Mouse (Mus musculus) heart, embryonic 12.5 days (tissue): ENCODE data around the gene Ccm2l. TPM values are rescaled to one million over a fixed set of nuclear protein-coding genes. Genes with fewer than 3 reads are reported as not detected.

Experiments
- ATAC-seq: fragments of 200-750 bp; cut with Nextera tagmentation; 2 replicates; pipeline ENCODE4 v1.8.0; 2017; ENCODE audit warnings: moderate TSS enrichment, moderate library complexity; ENCODE audit not compliant: insufficient number of reproducible peaks, low FRiP score
- H3K27ac ChIP-seq: fragments of 300-500 bp; sonication (generic); 2 replicates; pipeline ENCODE4 v1.5.1; 2016; ENCODE audit warnings: mild to moderate bottlenecking, moderate library complexity; ENCODE audit not compliant: poor library complexity, severe bottlenecking
- H3K27me3 ChIP-seq: fragments of 300-500 bp; sonication (generic); replicated peaks from 2 replicates; pipeline ENCODE4 v1.6.1; 2016; ENCODE audit warnings: mild to moderate bottlenecking, moderate library complexity
- H3K36me3 ChIP-seq: fragments of 300-500 bp; sonication (generic); 2 replicates; pipeline ENCODE4 v1.6.1; 2016; ENCODE audit warnings: mild to moderate bottlenecking, moderate library complexity
- H3K4me1 ChIP-seq: fragments of 300-500 bp; sonication (generic); replicated peaks from 2 replicates; pipeline ENCODE4 v1.6.1; 2016; ENCODE audit warnings: mild to moderate bottlenecking
- H3K4me2 ChIP-seq: fragments of 300-500 bp; sonication (generic); 2 replicates; pipeline ENCODE4 v1.6.1; 2016; ENCODE audit warnings: mild to moderate bottlenecking, moderate library complexity
- H3K4me3 ChIP-seq: fragments of 300-500 bp; sonication (generic); 2 replicates; pipeline ENCODE4 v1.5.1; 2016; ENCODE audit warnings: mild to moderate bottlenecking
- H3K9ac ChIP-seq: fragments of 300-500 bp; sonication (generic); 2 replicates; pipeline ENCODE4 v1.6.1; 2016; ENCODE audit warnings: mild to moderate bottlenecking, moderate library complexity
- H3K9me3 ChIP-seq: fragments of 300-500 bp; sonication (generic); replicated peaks from 2 replicates; pipeline ENCODE4 v1.6.1; 2016; ENCODE audit warnings: mild to moderate bottlenecking, moderate library complexity
- WGBS: fragments of 180-500 bp; shearing (Covaris S2); methylation state at CpG from one replicate; pipeline ENCODE4 v1.1.7; 2016; 5-methylcytosine and 5-hydroxymethylcytosine counted together
- polyA plus RNA-seq: library from polyadenylated mRNA; unstranded; fragments of >200 nt; fragmentation: Nextera tagmentation; extraction: Ambion mirVana; gene quantifications from 2 replicates; pipeline ENCODE4 v1.2.1, GENCODE M21; 2016

The Ccm2l gene
- polyA plus RNA-seq, 1 experiment from 2014 or later = 7.9 TPM

DNA sequence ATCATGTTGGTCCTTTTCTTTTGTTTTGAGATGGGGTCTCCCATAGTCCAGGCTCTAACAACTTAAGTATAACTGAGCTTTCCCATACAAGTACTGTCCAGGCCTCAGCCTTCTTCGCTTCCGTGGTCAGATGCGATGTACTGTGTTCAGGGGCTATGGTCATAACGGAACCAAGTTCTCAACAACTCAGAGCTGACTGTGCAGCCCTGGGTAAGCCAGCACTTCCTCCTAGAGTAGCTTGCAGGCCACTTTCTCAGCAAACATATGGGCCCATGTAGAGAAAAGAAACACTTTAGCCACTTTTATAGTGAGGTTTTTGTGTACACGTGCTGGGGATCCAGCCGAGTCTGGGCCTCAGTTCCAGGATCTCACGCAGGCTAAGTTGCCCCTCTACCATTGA lies 56.9 kb downstream of the Ccm2l start:
- no peak for ATAC-seq
- Histone ChIP-seq H3K36me3 (no peaks in the 10 kb centered on the region), H3K27ac (no peak overlapping the region), H3K9me3 (no peaks in the 10 kb centered on the region), H3K27me3 (peaks cover 17% of the 10 kb centered on the region; the same call in 1 of the 2 replicates), H3K9ac (no peak overlapping the region), H3K4me3 (no peak overlapping the region), H3K4me1 (no peaks in the 10 kb centered on the region), H3K4me2 (no peak overlapping the region)
- WGBS = 83% methylated on average over 7 of the region's 7 CpGs

DNA sequence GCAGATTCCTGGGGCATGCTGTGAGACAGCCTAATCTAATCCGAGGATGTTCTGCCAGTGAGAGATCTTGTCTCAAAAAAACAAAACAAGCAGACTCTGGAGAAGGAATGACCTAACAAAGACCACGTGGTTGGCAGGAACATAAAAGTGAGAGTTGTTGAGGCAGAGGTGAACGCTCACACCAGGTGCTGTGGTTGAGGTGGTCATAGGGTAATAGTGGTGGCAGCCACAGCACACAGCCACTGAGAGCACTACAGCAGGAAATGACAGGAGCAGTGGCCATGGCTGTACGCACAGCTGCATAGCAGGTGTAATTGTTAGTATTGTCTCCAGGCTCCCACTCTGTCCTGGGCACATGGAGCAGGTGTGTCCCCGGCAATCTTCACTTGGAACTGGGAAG lies 60.1 kb downstream of the Ccm2l start:
- WGBS = 50% methylated on average over 5 of the region's 5 CpGs
- no peak overlapping the region for H3K4me3 ChIP-seq

DNA sequence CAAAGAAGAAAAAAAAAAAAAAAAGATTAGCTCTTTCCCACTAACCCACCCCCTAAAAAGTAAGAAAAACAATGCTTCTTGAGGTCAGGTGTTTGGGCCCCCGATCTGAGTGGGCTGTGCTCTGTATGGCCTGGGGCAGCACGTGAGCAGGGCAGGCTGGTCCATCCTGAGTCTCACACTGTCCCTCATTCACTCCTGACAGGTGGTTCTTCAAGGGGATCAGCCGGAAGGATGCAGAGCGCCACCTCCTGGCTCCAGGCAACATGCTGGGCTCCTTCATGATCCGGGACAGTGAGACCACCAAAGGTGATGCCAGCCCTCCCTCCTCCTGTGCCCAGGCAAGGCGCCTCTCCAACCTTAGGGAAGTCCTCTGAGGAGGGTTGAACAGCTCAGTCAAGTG lies 65.3 kb downstream of the Ccm2l start:
- H3K36me3 ChIP-seq = no peaks in the 10 kb centered on the region
- WGBS = 26% methylated on average over 6 of the region's 6 CpGs
- no peak overlapping the region for H3K4me3 ChIP-seq
- H3K27ac ChIP-seq = no peak overlapping the region
- no peaks in the 10 kb centered on the region for H3K9me3 ChIP-seq
- no peak for ATAC-seq
- H3K27me3 ChIP-seq = peaks cover 29% of the 10 kb centered on the region; the same call in 1 of the 2 replicates
- H3K4me1 ChIP-seq = no peaks in the 10 kb centered on the region; the same call in 1 of the 2 replicates
- H3K9ac ChIP-seq = no peak overlapping the region
- H3K4me2 ChIP-seq = no peak overlapping the region

More for the DNA sequence above, 60.1 kb downstream of the Ccm2l start:
- H3K27me3 ChIP-seq = peaks cover 25% of the 10 kb centered on the region; the same call in 1 of the 2 replicates
- ATAC-seq = no peak
- no peaks in the 10 kb centered on the region for H3K9me3 ChIP-seq
- no peak overlapping the region for H3K4me2 ChIP-seq
- no peak overlapping the region for H3K27ac ChIP-seq
- H3K9ac ChIP-seq = no peak overlapping the region
- no peaks in the 10 kb centered on the region for H3K4me1 ChIP-seq
- no peaks in the 10 kb centered on the region for H3K36me3 ChIP-seq

Other genes with a start within 250 kb of the Ccm2l start
- gene Bcl2l1, start 234.2 kb upstream of the Ccm2l start, polyA plus RNA-seq = 83.0 and 85.9 TPM in 2 replicates
- 65.6 and 74.1 TPM in 2 replicates for gene Tpx2, start 218.0 kb upstream of the Ccm2l start, polyA plus RNA-seq
- gene Mylk2, start 154.6 kb upstream of the Ccm2l start, polyA plus RNA-seq = 0.05 and 0.12 TPM in 2 replicates
- 0.86 and 1.1 TPM in 2 replicates for gene Foxs1, start 132.7 kb upstream of the Ccm2l start, polyA plus RNA-seq
- 0.10 TPM in 1 of 2 replicates, not detected in the other for gene Dusp15, start 114.3 kb upstream of the Ccm2l start, polyA plus RNA-seq
- 0.24 and 0.38 TPM in 2 replicates for gene Ttll9, start 103.5 kb upstream of the Ccm2l start, polyA plus RNA-seq
- 94.3 and 96.7 TPM in 2 replicates for gene Pdrg1, start 50.5 kb upstream of the Ccm2l start, polyA plus RNA-seq
- not detected in 2 replicates for gene Xkr7, start 34.1 kb upstream of the Ccm2l start, polyA plus RNA-seq
- gene Hck, start 42.5 kb downstream of the Ccm2l start, polyA plus RNA-seq = 1.2 and 1.3 TPM in 2 replicates
- gene Tm9sf4, start 95.3 kb downstream of the Ccm2l start, polyA plus RNA-seq = 75.4 and 81.8 TPM in 2 replicates
- gene Tspyl3, start 159.5 kb downstream of the Ccm2l start, polyA plus RNA-seq = 7.0 TPM in 2 replicates
- 20.2 and 22.1 TPM in 2 replicates for gene Plagl2, start 175.5 kb downstream of the Ccm2l start, polyA plus RNA-seq
- gene Pofut1, start 175.6 kb downstream of the Ccm2l start, polyA plus RNA-seq = 3.7 and 4.5 TPM in 2 replicates
- 5.0 and 5.5 TPM in 2 replicates for gene Kif3b, start 225.5 kb downstream of the Ccm2l start, polyA plus RNA-seq